Mouse (Mus musculus): ENCODE results near the gene Psmb11. TPM values are rescaled to one million over a fixed set of nuclear protein-coding genes. Genes with fewer than 3 reads are reported as not detected.
"Not testable (repeated sequence)": the region's sequence is repeated elsewhere in the genome, so short reads cannot be mapped to it uniquely, and the experiment has no call there.

Gene Psmb11
- polyA plus RNA-seq, 1 experiment from 2014 or later, result 0.06 TPM

GRCm38 (mm10) chr14:54609245-54609644 is 12.0 kb upstream of the Psmb11 start:
- Histone ChIP-seq H3K36me3 (peaks cover 37% of the 10 kb centered on the region), H3K4me1 (peaks cover 26% of the 10 kb centered on the region), H3K27ac (replicated peaks) (no peak overlapping the region), H3K4me3 (no peak overlapping the region), H3K27me3 (ENCODE audit: low read depth, poor library complexity, severe bottlenecking) (no peaks in the 10 kb centered on the region), H3K9me3 (replicated peaks) (no peaks in the 10 kb centered on the region)
- 81% methylated on average over 4 of the region's 4 CpGs for WGBS
- DNase-seq (ENCODE audit: low spot score), result no peak

- Histone ChIP-seq H3K4me1 (peaks cover 18% of the 10 kb centered on the region), H3K27ac (replicated peaks) (no peak overlapping the region), H3K36me3 (peaks cover 44% of the 10 kb centered on the region), H3K9me3 (replicated peaks) (no peaks in the 10 kb centered on the region), H3K27me3 (ENCODE audit: low read depth, poor library complexity, severe bottlenecking) (no peaks in the 10 kb centered on the region), H3K4me3 (no peak overlapping the region)
- no peak for DNase-seq (ENCODE audit: low spot score)
- WGBS, result 79% methylated on average over 4 of the region's 4 CpGs
Observed at GRCm38 (mm10) chr14:54609962-54610361, 11.3 kb upstream of the Psmb11 start.

- H3K4me3 ChIP-seq, result no peak overlapping the region
- no peaks in the 10 kb centered on the region for H3K27me3 ChIP-seq (ENCODE audit: low read depth, poor library complexity, severe bottlenecking)
- no peak for DNase-seq (ENCODE audit: low spot score)
- H3K9me3 ChIP-seq (replicated peaks), result no peaks in the 10 kb centered on the region
- peaks cover 12% of the 10 kb centered on the region for H3K4me1 ChIP-seq
- no peak overlapping the region for H3K27ac ChIP-seq (replicated peaks)
- WGBS, result 76% methylated on average over 6 of the region's 6 CpGs
- H3K36me3 ChIP-seq, result peaks cover 51% of the 10 kb centered on the region
Observed at GRCm38 (mm10) chr14:54610648-54611047, 10.6 kb upstream of the Psmb11 start.

GRCm38 (mm10) chr14:54614130-54614529 is 7.1 kb upstream of the Psmb11 start:
- H3K9me3 ChIP-seq (replicated peaks); DNase-seq (ENCODE audit: low spot score); H3K4me3 ChIP-seq; H3K27ac ChIP-seq (replicated peaks); H3K27me3 ChIP-seq (ENCODE audit: low read depth, poor library complexity, severe bottlenecking): not testable (repeated sequence)
- Histone ChIP-seq H3K36me3 (peaks cover 62% of the 10 kb centered on the region), H3K4me1 (peaks cover 14% of the 10 kb centered on the region)
- WGBS, result 97% methylated on average over 16 of the region's 16 CpGs

- no peaks in the 10 kb centered on the region for H3K27me3 ChIP-seq (ENCODE audit: low read depth, poor library complexity, severe bottlenecking)
- WGBS, result 94% methylated on average over 16 of the region's 16 CpGs
- H3K4me1 ChIP-seq, result peaks cover 14% of the 10 kb centered on the region
- H3K4me3 ChIP-seq, result peak overlapping the region; percentile 29; the same call in 1 of the 2 replicates
- no peak overlapping the region for H3K27ac ChIP-seq (replicated peaks)
- no peaks in the 10 kb centered on the region for H3K9me3 ChIP-seq (replicated peaks)
- peaks cover 50% of the 10 kb centered on the region for H3K36me3 ChIP-seq
- DNase-seq (ENCODE audit: low spot score), result no peak
Observed at GRCm38 (mm10) chr14:54616226-54616825, 4.9 kb upstream of the Psmb11 start.

- Histone ChIP-seq H3K9me3 (replicated peaks) (no peaks in the 10 kb centered on the region), H3K27ac (replicated peaks) (peak overlapping the region; percentile 95), H3K4me3 (peak overlapping the region; percentile 91), H3K4me1 (peaks cover 14% of the 10 kb centered on the region), H3K36me3 (peaks cover 42% of the 10 kb centered on the region), H3K27me3 (ENCODE audit: low read depth, poor library complexity, severe bottlenecking) (no peaks in the 10 kb centered on the region)
- 2% methylated on average over 38 of the region's 38 CpGs for WGBS
- peak; percentile 62 for DNase-seq (ENCODE audit: low spot score)
Observed at GRCm38 (mm10) chr14:54617152-54617896, 3.9 kb upstream of the Psmb11 start.

- Histone ChIP-seq H3K4me1 (peaks cover 14% of the 10 kb centered on the region), H3K36me3 (peaks cover 36% of the 10 kb centered on the region), H3K9me3 (replicated peaks) (no peaks in the 10 kb centered on the region), H3K27me3 (ENCODE audit: low read depth, poor library complexity, severe bottlenecking) (no peaks in the 10 kb centered on the region), H3K27ac (replicated peaks) (peak within 1 kb of the TSS; percentile 95), H3K4me3 (peak within 1 kb of the TSS; percentile 91)
- peak; percentile 90 for DNase-seq (ENCODE audit: low spot score)
- under 1% methylated on average over 25 of the region's 25 CpGs for WGBS
Observed at GRCm38 (mm10) chr14:54617897-54618365, 3.3 kb upstream of the Psmb11 start, which contains the start of gene Psmb5. TSS of gene Psmb5 (minus strand) at chr14:54618022.

GRCm38 (mm10) chr14:54623334-54623733 is 2.1 kb downstream of the Psmb11 start:
- Histone ChIP-seq H3K36me3 (no peaks in the 10 kb centered on the region), H3K27me3 (ENCODE audit: low read depth, poor library complexity, severe bottlenecking) (no peaks in the 10 kb centered on the region), H3K4me3 (no peak overlapping the region), H3K27ac (replicated peaks) (no peak overlapping the region), H3K9me3 (replicated peaks) (no peaks in the 10 kb centered on the region), H3K4me1 (peaks cover 14% of the 10 kb centered on the region)
- DNase-seq (ENCODE audit: low spot score), result no peak
- 86% methylated on average over 6 of the region's 6 CpGs for WGBS

- Histone ChIP-seq H3K36me3 (peaks cover 5% of the 10 kb centered on the region), H3K4me1 (peaks cover 14% of the 10 kb centered on the region), H3K4me3 (no peak overlapping the region), H3K9me3 (replicated peaks) (no peaks in the 10 kb centered on the region), H3K27ac (replicated peaks) (peak overlapping the region; percentile 46; the same call in 1 of the 2 replicates), H3K27me3 (ENCODE audit: low read depth, poor library complexity, severe bottlenecking) (no peaks in the 10 kb centered on the region)
- WGBS, result 81% methylated on average over 10 of the region's 10 CpGs
- no peak for DNase-seq (ENCODE audit: low spot score)
Observed at GRCm38 (mm10) chr14:54624976-54625375, 3.7 kb downstream of the Psmb11 start.

- peaks cover 37% of the 10 kb centered on the region for H3K36me3 ChIP-seq
- no peaks in the 10 kb centered on the region for H3K9me3 ChIP-seq (replicated peaks)
- H3K4me1 ChIP-seq, result peaks cover 14% of the 10 kb centered on the region
- WGBS, result 78% methylated on average over 5 of the region's 5 CpGs
- H3K27ac ChIP-seq (replicated peaks), result no peak overlapping the region
- no peaks in the 10 kb centered on the region for H3K27me3 ChIP-seq (ENCODE audit: low read depth, poor library complexity, severe bottlenecking)
- no peak for DNase-seq (ENCODE audit: low spot score)
- no peak overlapping the region for H3K4me3 ChIP-seq
Observed at GRCm38 (mm10) chr14:54628103-54628502, 6.9 kb downstream of the Psmb11 start.

GRCm38 (mm10) chr14:54629797-54630196 is 8.6 kb downstream of the Psmb11 start:
- Histone ChIP-seq H3K9me3 (replicated peaks) (no peaks in the 10 kb centered on the region), H3K27ac (replicated peaks) (no peak overlapping the region), H3K27me3 (ENCODE audit: low read depth, poor library complexity, severe bottlenecking) (no peaks in the 10 kb centered on the region), H3K4me1 (peaks cover 9% of the 10 kb centered on the region), H3K4me3 (no peak overlapping the region), H3K36me3 (peaks cover 54% of the 10 kb centered on the region)
- DNase-seq (ENCODE audit: low spot score), result no peak
- WGBS, result 89% methylated on average over 2 of the region's 2 CpGs

GRCm38 (mm10) chr14:54630583-54631239 is 9.5 kb downstream of the Psmb11 start:
- DNase-seq (ENCODE audit: low spot score), result no peak
- H3K27me3 ChIP-seq (ENCODE audit: low read depth, poor library complexity, severe bottlenecking), result no peaks in the 10 kb centered on the region
- peaks cover 63% of the 10 kb centered on the region for H3K36me3 ChIP-seq
- WGBS, result 86% methylated on average over 11 of the region's 11 CpGs
- 0 out of 2 replicates have a peak, but pooled peaks cover 1% of the 10 kb centered on the region for H3K4me1 ChIP-seq
- H3K27ac ChIP-seq (replicated peaks), result 0 out of 2 replicates have a peak overlapping the region, but pooled peaks have one; percentile 9
- no peak overlapping the region for H3K4me3 ChIP-seq
- H3K9me3 ChIP-seq (replicated peaks), result no peaks in the 10 kb centered on the region
